Mouse (Mus musculus) retina, postnatal 7 days (tissue): ENCODE measurements around the gene Cfap77.

Experiments used
- DNase-seq: peaks from one replicate; pipeline ENCODE4 v3.0.0-alpha.2; 2012; ENCODE audit warnings: low read depth, low spot score

Cfap77 gene

GRCm38 (mm10) chr2:28907691-28908388 lies 147.0 kb downstream of the Cfap77 start:
- no peak for DNase-seq

- DNase-seq, result no peak
These were observed 149.3 kb downstream of the Cfap77 start for GRCm38 (mm10) chr2:28905561-28905960.

- DNase-seq, result no peak
These were observed 150.1 kb downstream of the Cfap77 start for GRCm38 (mm10) chr2:28904786-28905185.

GRCm38 (mm10) chr2:28903871-28904270 lies 151.0 kb downstream of the Cfap77 start:
- DNase-seq, result no peak

- DNase-seq, result no peak
These were observed 152.6 kb downstream of the Cfap77 start for GRCm38 (mm10) chr2:28902291-28902690.

- no peak for DNase-seq
These were observed 157.4 kb downstream of the Cfap77 start for GRCm38 (mm10) chr2:28897340-28897899.

- no peak for DNase-seq
These were observed 159.0 kb downstream of the Cfap77 start for GRCm38 (mm10) chr2:28895876-28896275.

GRCm38 (mm10) chr2:28893526-28893925 lies 161.3 kb downstream of the Cfap77 start:
- DNase-seq, result no peak

- no peak for DNase-seq
These were observed 162.1 kb downstream of the Cfap77 start for GRCm38 (mm10) chr2:28892796-28893195.

GRCm38 (mm10) chr2:28884914-28885313 lies 170.0 kb downstream of the Cfap77 start:
- no peak for DNase-seq

GRCm38 (mm10) chr2:28882826-28883485 lies 171.9 kb downstream of the Cfap77 start:
- no peak for DNase-seq

- DNase-seq, result no peak
These were observed 172.8 kb downstream of the Cfap77 start for GRCm38 (mm10) chr2:28882047-28882446.

- DNase-seq, result no peak
These were observed 173.6 kb downstream of the Cfap77 start for GRCm38 (mm10) chr2:28881275-28881674.
